Mouse (Mus musculus): ENCODE results near the gene Tulp1.
A peak's percentile ranks its signal among the peaks of the same experiment; 100 is the strongest.
"Not testable (repeated sequence)": the region's sequence is repeated elsewhere in the genome, so short reads cannot be mapped to it uniquely, and the experiment has no call there.

Gene Tulp1

GRCm38 (mm10) chr17:28365122-28365521 is at the start of gene Tulp1:
Tulp1 (minus strand) TSS chr17:28365222.
- no peak for DNase-seq

- no peak for DNase-seq
These were observed 46.4 kb upstream of the Tulp1 start for GRCm38 (mm10) chr17:28411381-28411960.

- no peak for DNase-seq
These were observed 45.7 kb upstream of the Tulp1 start for GRCm38 (mm10) chr17:28410731-28411130.

GRCm38 (mm10) chr17:28408251-28408918 is 43.4 kb upstream of the Tulp1 start:
- DNase-seq = no peak

- peak; percentile 64 for DNase-seq
These were observed 42.6 kb upstream of the Tulp1 start for GRCm38 (mm10) chr17:28407418-28408250.

GRCm38 (mm10) chr17:28406471-28406870 is 41.4 kb upstream of the Tulp1 start:
- peak; percentile 33 for DNase-seq

GRCm38 (mm10) chr17:28404745-28405144 is 39.7 kb upstream of the Tulp1 start:
- DNase-seq = not testable (repeated sequence)

- no peak for DNase-seq
These were observed 39.3 kb upstream of the Tulp1 start for GRCm38 (mm10) chr17:28404301-28404700.

GRCm38 (mm10) chr17:28394994-28395393 is 30.0 kb upstream of the Tulp1 start:
- no peak for DNase-seq

GRCm38 (mm10) chr17:28394051-28394765 is 29.2 kb upstream of the Tulp1 start:
- DNase-seq = no peak

GRCm38 (mm10) chr17:28391568-28392432 is 26.8 kb upstream of the Tulp1 start:
- DNase-seq = no peak

- DNase-seq = no peak
These were observed 23.5 kb upstream of the Tulp1 start for GRCm38 (mm10) chr17:28388534-28388933.

- DNase-seq = peak; percentile 64
These were observed 21.3 kb upstream of the Tulp1 start for GRCm38 (mm10) chr17:28386150-28386905.

- DNase-seq = no peak
These were observed 19.3 kb upstream of the Tulp1 start for GRCm38 (mm10) chr17:28384298-28384697.

GRCm38 (mm10) chr17:28380255-28380654 is 15.2 kb upstream of the Tulp1 start:
- DNase-seq = no peak

- no peak for DNase-seq
These were observed 10.6 kb upstream of the Tulp1 start for GRCm38 (mm10) chr17:28375592-28376061.

GRCm38 (mm10) chr17:28374494-28374893 is 9.5 kb upstream of the Tulp1 start:
- no peak for DNase-seq

- DNase-seq = no peak
These were observed 8.8 kb upstream of the Tulp1 start for GRCm38 (mm10) chr17:28373821-28374220.

- DNase-seq = no peak
These were observed 6.9 kb upstream of the Tulp1 start for GRCm38 (mm10) chr17:28371941-28372340.

GRCm38 (mm10) chr17:28371286-28371685 is 6.3 kb upstream of the Tulp1 start:
- DNase-seq = no peak

GRCm38 (mm10) chr17:28369056-28369455 is 4.0 kb upstream of the Tulp1 start:
- no peak for DNase-seq

Measured in cerebellum, adult 11-12 months (tissue).